Mouse (Mus musculus): Measurements from ENCODE around the gene Cabp2. TPM values are rescaled to one million over a fixed set of nuclear protein-coding genes. Genes with fewer than 3 reads are reported as not detected.
"Not testable (repeated sequence)": the region's sequence is repeated elsewhere in the genome, so short reads cannot be mapped to it uniquely, and the experiment has no call there.

Cabp2 gene
- total RNA-seq, 2 experiments from 2014 or later = not detected

- peak; percentile 98 for DNase-seq
- intact Hi-C loops (cut with DNase I) = no loop called here
These were observed 39.9 kb downstream of the Cabp2 start for GRCm38 (mm10) chr19:4121097-4121805.

GRCm38 (mm10) chr19:4121896-4122295 lies 40.5 kb downstream of the Cabp2 start:
- intact Hi-C loops (cut with DNase I); DNase-seq: not testable (repeated sequence)

GRCm38 (mm10) chr19:4122411-4123370 lies 41.3 kb downstream of the Cabp2 start:
- intact Hi-C loops (cut with DNase I) = no loop called here
- no peak for DNase-seq

GRCm38 (mm10) chr19:4124432-4124831 lies 43.1 kb downstream of the Cabp2 start:
- DNase-seq = no peak
- intact Hi-C loops (cut with DNase I) = no loop called here

- DNase-seq; intact Hi-C loops (cut with DNase I): not testable (repeated sequence)
These were observed 43.9 kb downstream of the Cabp2 start for GRCm38 (mm10) chr19:4125268-4125667.

GRCm38 (mm10) chr19:4125741-4126696 lies 44.6 kb downstream of the Cabp2 start, which contains the start of gene Aip:
Gene Aip (minus strand): TSS chr19:4125858.
- DNase-seq = peak; percentile 99
- intact Hi-C loops (cut with DNase I) = no loop called here

- intact Hi-C loops (cut with DNase I) = no loop called here
- no peak for DNase-seq
These were observed 45.5 kb downstream of the Cabp2 start for GRCm38 (mm10) chr19:4126759-4127495.

GRCm38 (mm10) chr19:4129462-4129861 lies 48.1 kb downstream of the Cabp2 start:
- intact Hi-C loops (cut with DNase I) = no loop called here
- no peak for DNase-seq

GRCm38 (mm10) chr19:4130106-4130505 lies 48.7 kb downstream of the Cabp2 start:
- DNase-seq = no peak
- intact Hi-C loops (cut with DNase I) = no loop called here

GRCm38 (mm10) chr19:4131075-4131474 lies 49.7 kb downstream of the Cabp2 start:
- intact Hi-C loops (cut with DNase I) = no loop called here

GRCm38 (mm10) chr19:4131768-4132167 lies 50.4 kb downstream of the Cabp2 start:
- intact Hi-C loops (cut with DNase I) = no loop called here
- no peak for DNase-seq

More at GRCm38 (mm10) chr19:4131075-4131474, 49.7 kb downstream of the Cabp2 start:
- DNase-seq = no peak

- intact Hi-C loops (cut with DNase I) = no loop called here
- DNase-seq = no peak
These were observed 53.0 kb downstream of the Cabp2 start for GRCm38 (mm10) chr19:4134354-4134753.

GRCm38 (mm10) chr19:4135229-4135962 lies 54.0 kb downstream of the Cabp2 start:
- DNase-seq; intact Hi-C loops (cut with DNase I): not testable (repeated sequence)

GRCm38 (mm10) chr19:4135963-4136345 lies 54.6 kb downstream of the Cabp2 start:
- intact Hi-C loops (cut with DNase I); DNase-seq: not testable (repeated sequence)

GRCm38 (mm10) chr19:4136463-4136862 lies 55.1 kb downstream of the Cabp2 start:
- no peak for DNase-seq
- intact Hi-C loops (cut with DNase I) = no loop called here

Measured in left cerebral cortex, postnatal 4 days (tissue).